Mouse (Mus musculus) left cerebral cortex, postnatal 36 days (tissue): ENCODE results near the gene Tes. TPM values are rescaled to one million over a fixed set of nuclear protein-coding genes. Genes with fewer than 3 reads are reported as not detected.

ENCODE experiments used
- DNase-seq, 2 experiments: peaks; one replicate each; pipeline ENCODE4 v3.0.0; 2021 to 2022; ENCODE audit warnings: low spot score in 2 of 2, mixed read lengths in 1 of 2
- intact Hi-C: fragments of 180-260 bp; cut with DNase I; formaldehyde crosslinking; loops from one replicate; pipeline ENCODE4 v1.15.1; 2025
- total RNA-seq, 2 experiments: library from RNA; stranded (reverse); gene quantifications; 2 replicates each; pipeline ENCODE4 v1.2.3; 2021

Tes gene
- total RNA-seq, 2 experiments from 2014 or later: 4.0 to 4.2 TPM

GRCm38 (mm10) chr6:17119521-17120232, 54.7 kb downstream of the Tes start:
- DNase-seq: no peak
- intact Hi-C loops: no loop called here

GRCm38 (mm10) chr6:17140021-17140420, 75.1 kb downstream of the Tes start:
- intact Hi-C loops: no loop called here
- no peak for DNase-seq

- DNase-seq: peak; percentile 28 to 41
Measured at GRCm38 (mm10) chr6:17142577-17143359, 77.8 kb downstream of the Tes start.

DNA sequence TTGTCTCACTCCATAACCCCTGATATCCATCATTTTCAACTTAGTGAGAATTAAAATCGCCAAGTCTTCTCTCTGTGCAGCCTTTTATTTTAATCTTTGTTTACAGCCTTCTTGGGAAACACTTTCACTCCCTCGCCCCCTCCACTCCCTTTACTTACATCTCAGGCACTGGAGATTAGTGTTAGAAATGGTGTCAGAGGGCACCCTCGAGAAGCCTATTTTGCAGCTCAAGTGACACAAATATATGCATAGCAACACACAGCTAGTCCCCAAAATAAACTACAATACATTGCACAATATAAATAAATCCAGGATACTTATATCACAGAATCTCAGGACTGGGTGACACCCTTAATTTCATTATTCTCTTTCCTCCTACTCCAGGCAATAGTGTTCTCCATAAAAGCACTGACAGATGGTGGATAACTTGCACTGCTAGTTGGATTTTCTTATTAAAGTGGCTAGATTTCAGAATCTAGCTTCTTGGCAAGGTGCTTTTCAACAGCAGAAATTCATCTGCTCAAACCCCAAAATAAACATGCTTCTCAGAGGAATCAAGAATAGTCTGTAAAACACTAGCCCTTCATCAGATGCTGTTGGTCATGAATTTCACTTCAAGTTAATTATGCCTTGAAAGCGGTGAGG, 86.2 kb downstream of the Tes start:
- intact Hi-C loops: no loop called here
- no peak for DNase-seq

More at GRCm38 (mm10) chr6:17142577-17143359, 77.8 kb downstream of the Tes start:
- intact Hi-C loops: no loop called here

DNA sequence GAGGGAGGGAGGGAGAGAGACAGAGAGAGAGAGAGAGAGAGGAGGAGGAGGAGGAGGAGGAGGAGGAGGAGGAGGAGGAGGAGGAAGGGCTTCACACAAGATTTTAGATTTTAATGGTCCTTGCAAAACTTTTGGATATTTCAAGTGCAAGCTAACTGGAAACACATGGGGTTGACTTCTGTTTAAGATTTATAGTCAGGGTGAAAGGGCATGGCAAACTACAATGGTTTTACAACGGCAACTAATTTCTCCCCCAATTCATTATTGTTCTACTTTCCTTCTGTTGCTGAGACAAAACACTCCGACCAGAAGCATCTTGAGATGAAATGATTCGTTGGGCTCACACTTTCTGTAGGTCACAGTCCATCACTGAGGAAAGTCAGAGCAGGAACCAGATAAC, 87.6 kb downstream of the Tes start:
- DNase-seq: no peak
- intact Hi-C loops: no loop called here

Other genes with a start within 250 kb of the Tes start
- gene Tfec, start 166.7 kb upstream of the Tes start, total RNA-seq: not detected
- 10 to 100 TPM; 32.9 to 33.3 TPM for gene Cav2, start 216.0 kb downstream of the Tes start, total RNA-seq
- gene Cav1, start 241.2 kb downstream of the Tes start, total RNA-seq: 10 to 100 TPM; 15.5 to 20.0 TPM